Mouse (Mus musculus) cerebellum, adult 8-10 months (tissue): ENCODE results near the gene Tcirg1.

Experiments used
- DNase-seq: peaks from one replicate; pipeline ENCODE4 v3.0.0; 2022

Tcirg1 gene

GRCm38 (mm10) chr19:3926685-3927084 is 19.8 kb upstream of the Tcirg1 start:
- no peak for DNase-seq

DNA sequence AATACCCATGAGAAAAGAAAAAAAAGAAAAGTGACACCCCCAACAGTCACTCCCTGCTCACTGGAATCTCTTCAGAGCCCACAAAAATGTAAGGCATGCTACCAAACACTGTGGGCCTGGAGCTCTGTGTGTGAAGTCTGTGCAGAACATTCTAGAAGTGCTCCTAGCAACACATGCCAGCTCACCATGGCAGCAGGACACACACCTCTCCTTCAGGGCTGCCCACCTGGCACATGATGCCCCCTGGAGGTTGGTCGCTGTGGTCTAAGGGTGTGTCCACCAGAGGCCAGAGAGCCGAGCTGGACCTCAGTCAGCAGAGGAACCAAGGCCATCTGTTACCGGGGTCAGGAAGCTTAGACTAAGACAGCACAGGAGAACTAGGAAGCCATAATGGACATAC is 19.3 kb upstream of the Tcirg1 start:
- peak; percentile 45 for DNase-seq

GRCm38 (mm10) chr19:3925859-3926258 is 18.9 kb upstream of the Tcirg1 start:
- no peak for DNase-seq

DNA sequence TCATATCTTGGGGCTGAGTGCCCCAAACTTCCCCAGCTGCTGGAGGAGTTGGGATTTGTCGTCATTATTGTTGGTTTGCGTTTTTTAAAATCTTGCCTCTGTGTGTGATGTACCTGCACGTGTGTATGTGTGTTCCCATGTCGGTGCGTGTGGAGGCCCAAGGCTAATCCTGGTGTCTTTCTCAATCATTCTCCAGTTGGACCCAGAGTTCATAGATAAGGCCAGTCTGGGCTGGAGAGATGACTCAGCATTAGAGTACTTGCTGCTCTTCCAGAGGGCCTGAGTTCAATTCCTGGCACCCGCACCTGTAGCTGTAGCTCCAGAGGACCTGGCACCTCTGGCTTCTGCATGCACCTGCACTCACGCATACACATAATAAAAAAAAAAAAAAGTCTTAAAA is 17.9 kb upstream of the Tcirg1 start:
- no peak for DNase-seq

- DNase-seq = no peak
These were observed 17.3 kb upstream of the Tcirg1 start for GRCm38 (mm10) chr19:3924190-3924589.

DNA sequence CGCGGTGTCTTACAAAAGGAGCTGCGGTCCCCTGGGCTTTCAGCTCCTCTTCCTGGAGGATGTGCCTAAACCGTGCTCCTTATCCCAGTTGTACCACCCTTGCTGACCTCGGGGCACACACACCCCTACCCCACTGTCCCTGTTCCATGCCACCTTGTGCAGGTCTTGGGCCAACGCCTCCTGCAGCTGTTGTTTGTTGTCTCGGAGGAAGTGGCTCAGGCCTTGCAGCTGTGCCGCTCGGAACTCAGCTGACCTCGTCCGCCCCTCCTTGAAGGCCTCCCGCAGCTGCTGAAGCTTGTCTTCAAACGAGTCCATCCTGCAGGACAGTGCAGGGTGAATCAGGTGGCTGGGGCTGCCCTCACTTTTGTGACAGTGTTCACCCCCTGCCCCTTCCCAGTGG is 16.7 kb upstream of the Tcirg1 start:
- no peak for DNase-seq

DNA sequence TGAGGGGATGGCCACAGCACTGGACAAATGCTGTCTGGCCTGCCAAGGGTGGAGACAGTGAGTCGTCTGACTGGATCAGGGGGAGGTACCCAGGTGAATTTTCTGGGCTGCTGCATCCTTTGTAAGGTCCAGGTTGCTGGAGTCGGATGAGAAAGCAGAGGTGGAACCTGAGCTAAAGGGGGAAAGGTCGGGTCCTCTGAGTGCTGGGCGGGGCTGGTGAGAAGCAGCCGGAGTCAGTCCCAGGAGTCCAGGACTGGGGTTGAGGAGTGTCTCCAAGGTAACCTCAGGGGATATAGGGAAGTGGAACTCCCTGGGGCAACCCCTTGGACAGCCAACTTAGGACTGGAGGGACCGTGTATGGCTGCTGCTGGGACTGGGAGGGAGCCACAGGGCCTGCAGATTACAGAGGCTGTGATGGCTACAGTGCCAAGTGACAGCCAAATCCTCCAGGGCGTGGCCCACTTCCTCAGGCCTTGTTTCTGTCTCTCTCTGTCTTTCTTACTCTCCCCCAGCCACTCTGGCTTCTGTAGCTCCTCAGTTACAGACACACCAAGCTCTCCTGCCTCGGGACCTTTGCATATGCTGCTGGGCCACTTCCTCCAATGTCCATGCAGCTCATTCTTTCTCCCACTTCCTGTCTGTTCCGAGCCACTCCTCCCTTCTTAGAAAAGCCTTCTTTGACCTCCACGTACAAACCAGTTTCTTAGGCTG is 15.9 kb upstream of the Tcirg1 start:
- no peak for DNase-seq

DNA sequence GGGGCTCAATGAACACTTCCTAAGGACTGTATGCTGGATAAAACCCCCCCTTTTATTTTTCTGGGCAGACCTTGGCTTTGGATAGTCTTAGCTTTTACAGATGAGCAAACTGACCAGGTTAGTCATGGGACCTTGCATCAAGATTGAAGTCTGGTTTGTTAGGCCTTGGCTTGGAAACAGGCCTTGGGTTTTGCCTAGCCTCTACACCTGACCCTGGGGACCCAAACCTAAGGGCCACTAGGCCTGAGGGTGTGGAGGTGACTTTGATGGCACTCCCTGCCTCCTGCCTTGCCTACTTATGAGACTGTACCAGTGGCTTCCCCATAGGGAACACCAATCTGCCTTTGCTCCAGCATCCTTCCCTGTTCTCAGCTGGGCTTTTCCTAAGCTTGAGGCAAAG is 13.0 kb upstream of the Tcirg1 start:
- DNase-seq = no peak

DNA sequence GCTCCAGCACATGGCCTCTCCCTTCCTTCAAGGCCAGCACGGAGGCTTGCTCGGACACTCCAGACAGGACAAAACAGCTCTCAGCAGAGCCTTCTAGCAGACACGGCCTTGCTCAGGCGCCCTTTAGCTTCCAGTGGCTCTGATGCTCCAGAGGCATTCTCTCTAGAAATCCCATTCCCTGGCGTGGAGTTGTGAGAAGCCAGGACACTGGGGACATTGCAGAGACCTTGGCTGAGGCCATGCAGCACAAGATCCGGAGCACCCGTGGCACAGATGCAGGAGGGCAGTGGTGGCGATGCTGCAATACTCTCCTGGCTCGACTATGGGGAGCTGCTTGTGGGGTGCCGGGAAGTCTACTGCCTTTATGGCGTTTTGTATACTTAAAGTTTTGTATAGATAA is 9.8 kb upstream of the Tcirg1 start:
- no peak for DNase-seq

GRCm38 (mm10) chr19:3914535-3914934 is 7.6 kb upstream of the Tcirg1 start:
- no peak for DNase-seq

DNA sequence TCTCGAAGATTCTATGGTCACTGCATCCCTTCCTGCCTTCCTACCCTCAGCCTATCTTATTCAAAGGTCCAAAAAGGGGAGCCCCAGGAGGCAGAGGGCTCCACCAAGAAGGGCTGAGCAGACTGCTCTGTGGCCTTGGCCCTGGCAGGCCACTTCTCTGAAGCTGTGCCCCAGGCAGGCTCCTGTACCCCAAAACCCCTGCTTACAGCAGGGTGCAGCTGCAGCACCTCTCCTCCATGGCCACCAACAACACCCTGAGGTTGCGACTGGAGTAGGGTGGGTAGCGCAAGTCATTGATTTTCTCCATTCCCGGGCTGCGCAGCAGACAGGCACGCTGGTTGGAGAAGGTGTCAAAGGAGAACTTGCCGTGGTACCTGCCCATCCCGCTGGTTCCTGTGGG is 6.8 kb upstream of the Tcirg1 start:
- DNase-seq = no peak

DNA sequence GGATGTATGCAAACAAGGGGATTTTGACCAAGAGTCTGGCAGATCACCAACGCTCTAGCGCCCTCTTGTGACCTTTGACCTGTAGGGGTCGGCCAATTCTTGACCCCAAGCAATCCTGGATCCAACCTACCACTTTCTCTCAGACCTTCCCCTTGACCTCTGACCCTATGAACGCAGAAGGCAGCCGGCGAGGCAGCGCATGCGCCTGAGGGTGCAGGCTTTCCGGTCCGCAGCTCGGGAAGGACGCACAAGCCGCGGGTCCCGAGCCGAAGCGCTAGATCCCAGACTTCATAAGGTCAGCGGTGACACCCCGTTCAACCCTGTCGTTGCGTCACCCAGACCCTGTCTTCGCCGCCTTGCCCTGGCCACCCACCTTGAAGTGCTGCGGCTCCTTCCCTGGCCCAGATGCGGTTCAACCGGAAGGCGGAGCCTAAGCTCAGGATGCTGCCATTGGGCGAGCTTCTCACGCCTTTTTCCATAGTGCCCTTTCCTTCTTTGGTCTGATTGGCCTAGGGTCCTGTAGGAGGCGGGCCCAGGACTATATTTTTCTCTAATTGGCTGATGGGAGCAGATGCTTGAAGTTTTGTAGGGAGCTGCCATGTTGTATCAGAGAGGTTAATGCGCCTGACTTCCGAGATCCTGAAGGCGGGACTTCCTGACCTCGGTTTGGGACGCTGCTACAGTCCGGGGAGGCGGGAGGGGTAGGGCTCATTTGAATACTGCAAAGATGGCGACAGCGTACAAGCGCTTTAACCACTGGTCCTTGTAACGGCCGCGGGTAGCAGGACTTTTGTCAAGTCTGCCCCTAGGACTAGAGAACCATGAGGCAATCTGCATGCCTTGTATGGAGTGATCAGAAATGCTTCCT is 5.6 kb upstream of the Tcirg1 start, which contains the start of gene Ndufs8:
TSS of gene Ndufs8 (minus strand) at position 438 of the 868 bp plus-strand sequence.
- peak; percentile 93 for DNase-seq

GRCm38 (mm10) chr19:3910206-3910605 is 3.3 kb upstream of the Tcirg1 start:
- no peak for DNase-seq

DNA sequence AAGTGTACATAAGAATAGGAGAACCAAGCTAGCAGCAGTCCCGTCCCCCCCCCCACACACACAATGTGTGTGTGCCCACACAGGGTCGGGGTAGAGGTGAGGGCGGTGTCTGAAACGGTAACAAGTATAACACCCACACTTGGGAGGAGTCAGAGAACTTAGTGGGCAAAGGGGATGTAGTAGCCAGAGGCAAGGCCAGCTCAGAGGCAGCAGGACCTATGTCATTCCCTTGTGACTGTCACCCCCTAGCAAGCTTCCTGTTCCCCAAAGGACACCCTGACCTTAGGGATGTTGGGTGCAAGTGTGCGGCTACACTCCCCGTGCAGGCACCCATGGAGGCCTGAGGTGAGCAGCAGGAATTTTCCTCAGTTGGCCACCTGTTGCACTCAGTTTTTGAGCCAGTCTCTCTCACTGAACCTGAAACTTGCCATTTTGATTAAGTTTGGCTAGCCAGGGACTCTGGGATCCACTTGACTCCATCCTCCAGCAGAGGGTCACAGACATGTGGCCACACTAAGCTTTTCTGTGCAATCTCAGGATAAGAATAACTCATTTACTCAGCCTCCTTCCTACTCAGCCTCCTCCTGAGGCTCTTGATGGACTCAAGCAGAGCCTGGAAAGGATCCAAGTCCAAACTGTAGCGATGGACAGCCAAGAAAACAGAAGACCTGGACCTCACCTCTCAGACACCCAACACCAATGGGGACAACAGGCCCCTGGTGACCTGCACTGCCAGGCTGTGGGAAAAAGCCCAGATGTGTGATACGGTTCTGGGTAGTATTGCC is 1.1 kb upstream of the Tcirg1 start:
- no peak for DNase-seq

- no peak for DNase-seq
These were observed 607 bp downstream of the Tcirg1 start for GRCm38 (mm10) chr19:3906326-3906725.

- DNase-seq = no peak
These were observed 1.5 kb downstream of the Tcirg1 start for GRCm38 (mm10) chr19:3905261-3905969.

DNA sequence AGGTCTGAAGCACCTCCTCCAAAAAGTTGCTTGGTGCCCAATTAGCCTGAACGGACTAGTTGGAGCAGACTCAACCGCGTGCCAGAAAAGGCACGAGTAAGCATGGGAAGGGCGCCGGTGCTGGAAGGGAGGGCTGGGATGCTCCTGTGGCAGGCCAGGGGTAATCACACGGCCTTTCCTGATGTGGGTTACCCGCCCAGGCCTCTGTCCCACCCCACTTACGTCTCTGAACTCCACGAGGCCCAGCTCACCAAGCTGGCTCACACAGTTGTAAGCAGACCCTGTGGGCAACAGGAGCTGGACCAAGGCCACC is 2.6 kb downstream of the Tcirg1 start:
- no peak for DNase-seq

DNA sequence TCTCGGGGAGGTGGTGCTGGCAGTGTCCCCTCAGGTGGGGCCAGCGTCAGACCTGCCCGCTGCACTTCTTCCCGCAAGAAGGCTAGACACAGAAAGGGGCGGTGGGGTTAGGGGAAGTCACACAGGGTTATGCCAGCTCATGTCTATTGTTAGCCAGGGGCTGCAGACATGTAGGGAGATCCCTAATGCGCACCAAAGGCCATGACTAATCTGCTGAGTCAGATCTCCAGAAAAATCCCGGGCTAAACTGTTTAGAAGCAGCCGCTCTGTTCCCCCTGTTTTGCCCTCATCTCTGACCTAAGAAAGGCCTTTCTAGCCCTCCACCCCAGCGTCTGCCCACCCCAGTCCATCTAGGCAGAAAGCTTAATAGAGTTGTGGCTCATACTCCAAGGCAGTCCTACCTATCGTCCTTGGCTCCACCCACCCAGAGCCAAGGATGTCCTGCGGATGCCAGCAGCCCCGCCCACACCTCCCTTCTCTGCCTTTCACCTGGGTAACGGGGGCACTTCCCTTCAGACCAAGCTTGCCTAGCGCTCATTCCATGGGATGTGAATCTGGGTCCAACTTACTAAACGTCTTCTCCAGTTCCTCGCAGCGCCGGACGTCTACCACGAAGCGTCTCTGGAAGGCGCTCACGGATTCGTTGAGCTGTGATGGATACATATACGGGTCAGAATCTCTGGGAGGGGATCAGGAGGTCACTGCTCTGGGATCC is 3.1 kb downstream of the Tcirg1 start:
- DNase-seq = no peak

DNA sequence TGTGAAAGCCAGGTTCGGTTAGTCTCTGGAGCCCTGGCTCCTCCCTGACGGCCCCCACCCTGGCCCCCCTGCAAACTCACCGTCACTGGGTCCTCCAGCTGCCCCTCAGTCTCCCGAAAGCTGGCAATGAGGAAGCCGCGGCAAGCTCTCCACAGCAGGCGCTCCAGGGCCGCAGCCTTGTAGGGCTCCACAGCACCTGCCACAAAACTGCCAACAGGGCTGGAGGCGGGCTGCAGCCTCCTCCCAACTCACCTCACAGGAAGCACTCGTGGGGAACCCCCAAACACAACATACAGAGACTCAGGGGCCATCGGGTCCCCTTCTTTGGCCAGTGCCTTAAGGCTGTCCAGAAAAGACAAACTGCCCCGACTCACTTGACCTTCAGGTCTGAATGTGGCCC is 4.0 kb downstream of the Tcirg1 start:
- no peak for DNase-seq

DNA sequence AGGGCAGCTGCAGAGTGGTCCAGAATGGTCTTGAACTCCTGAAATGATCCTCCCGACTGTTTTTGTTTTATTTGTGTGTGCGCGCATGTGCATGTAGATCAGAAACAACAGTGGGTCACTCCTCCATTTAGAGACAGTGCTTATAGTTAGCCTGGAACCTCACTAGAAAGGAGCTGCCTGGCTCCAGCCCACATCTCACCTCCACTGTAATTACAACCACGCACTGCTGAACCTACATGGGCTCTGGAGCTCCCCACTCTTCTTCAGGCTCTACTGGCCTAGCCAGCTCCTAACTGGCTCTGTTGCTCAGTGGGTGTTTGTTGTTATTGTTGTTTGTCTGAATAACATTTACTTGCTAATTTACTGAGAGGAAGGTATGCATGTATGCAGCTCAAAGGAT is 7.3 kb downstream of the Tcirg1 start:
- no peak for DNase-seq

- DNase-seq = no peak
These were observed 8.0 kb downstream of the Tcirg1 start for GRCm38 (mm10) chr19:3898952-3899351.

DNA sequence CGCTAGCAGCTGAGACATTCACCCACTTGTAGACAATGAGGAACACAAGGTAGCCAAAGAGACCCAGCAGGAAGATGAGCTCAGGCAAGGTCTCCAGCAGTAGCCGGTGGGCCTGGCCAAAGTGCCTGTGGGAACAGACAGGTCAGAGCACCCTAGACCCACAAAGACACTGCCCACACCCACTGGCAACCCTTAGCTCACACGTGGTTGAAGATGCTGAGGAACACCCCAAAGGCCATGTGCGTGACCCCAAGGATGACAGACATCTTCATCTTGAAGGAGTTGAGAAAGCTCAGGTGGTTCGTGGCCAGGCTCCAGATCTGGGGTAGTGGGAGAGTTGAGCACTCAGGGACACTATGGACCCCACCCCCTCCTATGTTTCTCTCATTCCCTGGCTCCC is 9.4 kb downstream of the Tcirg1 start:
- DNase-seq = no peak
